Mouse (Mus musculus) hindbrain, embryonic 10.5 days (tissue): ENCODE results near the gene Yju2. TPM values are rescaled to one million over a fixed set of nuclear protein-coding genes. Genes with fewer than 3 reads are reported as not detected.

Source experiments
- DNase-seq: peaks from one replicate; pipeline ENCODE4 v3.0.0-alpha.2; 2017; ENCODE audit warnings: low spot score
- H3K27ac ChIP-seq: fragments of 300-500 bp; sonication (generic); 2 replicates; pipeline ENCODE4 v1.5.1; 2016; ENCODE audit warnings: mild to moderate bottlenecking, moderate library complexity
- H3K27me3 ChIP-seq: fragments of 300-500 bp; sonication (generic); 2 replicates; pipeline ENCODE4 v1.6.1; 2016; ENCODE audit warnings: mild to moderate bottlenecking; ENCODE audit not compliant: poor library complexity, insufficient read depth, severe bottlenecking
- H3K36me3 ChIP-seq: fragments of 300-500 bp; sonication (generic); 2 replicates; pipeline ENCODE4 v1.6.1; 2016; ENCODE audit warnings: mild to moderate bottlenecking, moderate library complexity
- H3K4me1 ChIP-seq: fragments of 300-500 bp; sonication (generic); replicated peaks from 2 replicates; pipeline ENCODE4 v1.6.1; 2016; ENCODE audit warnings: mild to moderate bottlenecking
- H3K4me3 ChIP-seq: fragments of 300-500 bp; sonication (generic); 2 replicates; pipeline ENCODE4 v1.5.1; 2016; ENCODE audit warnings: mild to moderate bottlenecking, moderate library complexity
- H3K9me3 ChIP-seq: fragments of 300-500 bp; sonication (generic); 2 replicates; pipeline ENCODE4 v1.6.1; 2016; ENCODE audit warnings: mild to moderate bottlenecking, moderate library complexity
- WGBS: fragments of 180-500 bp; shearing (Covaris S2); methylation state at CpG from one replicate; pipeline ENCODE4 v1.1.7; 2016; 5-methylcytosine and 5-hydroxymethylcytosine counted together
- polyA plus RNA-seq: library from polyadenylated mRNA; unstranded; fragments of >200 nt; fragmentation: Nextera tagmentation; extraction: Ambion mirVana; gene quantifications from 2 replicates; pipeline ENCODE4 v1.2.1, GENCODE M21; 2016

The Yju2 gene
- polyA plus RNA-seq, 1 experiment from 2014 or later: 31.3 TPM

DNA sequence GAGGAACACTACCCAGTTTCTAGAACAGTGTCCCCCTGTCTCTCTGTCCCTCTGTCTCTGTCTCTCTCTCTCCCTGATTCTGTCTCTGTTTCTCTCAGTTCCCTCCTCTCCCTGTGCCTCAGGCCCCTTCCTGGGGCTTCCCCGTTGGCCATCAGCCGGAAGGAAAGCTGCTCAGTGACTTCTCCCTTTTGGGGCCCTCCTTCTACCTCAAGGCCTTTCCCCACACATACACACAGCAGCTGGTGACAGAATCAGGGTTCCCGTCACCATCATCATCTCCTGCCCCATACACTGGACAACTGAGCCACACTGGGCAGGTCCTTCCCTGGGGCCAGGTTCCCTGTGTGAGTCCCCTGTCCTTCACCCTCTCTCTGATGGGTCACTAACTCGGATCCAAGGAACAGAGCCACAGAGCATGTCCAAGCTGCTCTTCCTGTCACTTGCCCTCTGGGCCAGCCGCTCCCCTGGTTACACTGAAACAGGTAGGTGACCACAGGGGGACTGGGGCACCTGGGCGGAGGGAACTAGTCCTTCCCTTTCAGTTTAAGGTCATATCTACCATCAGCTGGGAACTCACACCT lies 6.4 kb upstream of the Yju2 start, which contains the start of gene Ebi3:
Ebi3 (plus strand) TSS at position 194 of the 581 bp plus-strand sequence.
- WGBS: 73% methylated on average over 6 of the region's 6 CpGs
- Histone ChIP-seq H3K27ac (no peak within 1 kb of the TSS), H3K9me3 (no peaks in the 10 kb centered on the region)

DNA sequence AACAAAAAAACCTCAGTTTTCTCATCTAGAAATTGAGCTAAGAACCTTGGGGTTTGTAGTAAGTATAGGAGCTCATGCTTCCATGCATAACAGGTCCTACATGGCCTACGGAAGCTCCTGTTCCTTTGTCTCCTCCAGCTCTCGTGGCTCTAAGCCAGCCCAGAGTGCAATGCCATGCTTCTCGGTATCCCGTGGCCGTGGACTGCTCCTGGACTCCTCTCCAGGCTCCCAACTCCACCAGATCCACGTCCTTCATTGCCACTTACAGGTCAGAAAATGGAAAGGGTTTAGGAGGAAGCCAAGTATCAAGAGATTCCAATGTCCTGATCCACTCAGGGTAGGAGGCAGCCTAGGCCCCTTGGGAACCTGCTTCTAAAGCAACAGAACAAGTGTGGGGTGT lies 5.1 kb upstream of the Yju2 start:
- H3K4me3 ChIP-seq: no peak overlapping the region
- no peak for DNase-seq

More for the DNA sequence above, 6.4 kb upstream of the Yju2 start, which contains the start of gene Ebi3:
- no peak for DNase-seq
- H3K27me3 ChIP-seq: peaks cover 14% of the 10 kb centered on the region
- H3K36me3 ChIP-seq: no peaks in the 10 kb centered on the region
- H3K4me1 ChIP-seq: peaks cover 19% of the 10 kb centered on the region
- H3K4me3 ChIP-seq: no peak within 1 kb of the TSS

DNA sequence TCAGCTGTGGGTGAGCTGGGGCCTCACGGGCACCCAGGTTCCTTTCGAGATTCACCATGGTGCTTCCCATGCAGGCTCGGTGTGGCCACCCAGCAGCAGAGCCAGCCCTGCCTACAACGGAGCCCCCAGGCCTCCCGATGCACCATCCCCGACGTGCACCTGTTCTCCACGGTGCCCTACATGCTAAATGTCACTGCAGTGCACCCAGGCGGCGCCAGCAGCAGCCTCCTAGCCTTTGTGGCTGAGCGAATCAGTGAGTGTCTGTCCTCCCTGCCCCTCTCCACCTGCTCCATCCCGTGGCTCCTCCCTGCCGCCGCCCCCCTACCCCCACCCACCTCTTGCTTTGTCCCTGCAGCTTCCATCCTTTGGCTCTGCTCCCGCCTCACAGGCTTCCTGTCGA lies 4.7 kb upstream of the Yju2 start:
- Histone ChIP-seq H3K36me3 (no peaks in the 10 kb centered on the region), H3K27ac (no peak overlapping the region; the same call in 1 of the 2 replicates), H3K4me1 (peaks cover 31% of the 10 kb centered on the region), H3K4me3 (no peak overlapping the region), H3K27me3 (peaks cover 14% of the 10 kb centered on the region), H3K9me3 (no peaks in the 10 kb centered on the region)
- WGBS: 41% methylated on average over 16 of the region's 16 CpGs
- no peak for DNase-seq

More for the DNA sequence above, 5.1 kb upstream of the Yju2 start:
- Histone ChIP-seq H3K27ac (no peak overlapping the region), H3K4me1 (peaks cover 31% of the 10 kb centered on the region), H3K9me3 (no peaks in the 10 kb centered on the region), H3K36me3 (no peaks in the 10 kb centered on the region), H3K27me3 (peaks cover 14% of the 10 kb centered on the region)
- 79% methylated on average over 6 of the region's 6 CpGs for WGBS

DNA sequence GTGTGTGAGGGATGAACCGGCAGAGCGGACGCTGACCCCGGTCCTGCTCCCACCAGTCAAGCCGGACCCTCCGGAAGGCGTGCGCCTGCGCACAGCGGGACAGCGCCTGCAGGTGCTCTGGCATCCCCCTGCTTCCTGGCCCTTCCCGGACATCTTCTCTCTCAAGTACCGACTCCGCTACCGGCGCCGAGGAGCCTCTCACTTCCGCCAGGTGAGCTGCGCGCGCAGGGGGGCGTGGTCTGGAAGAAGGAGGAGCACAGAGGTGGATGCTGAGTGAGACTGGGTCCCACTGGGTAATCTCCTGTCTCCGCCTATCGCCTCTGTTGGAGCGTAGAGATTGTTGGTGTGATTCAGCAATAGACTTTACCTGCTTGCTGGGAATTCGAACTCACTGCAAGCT lies 2.8 kb upstream of the Yju2 start:
- Histone ChIP-seq H3K27ac (peak overlapping the region; percentile 74), H3K4me3 (peak overlapping the region; percentile 57)
- WGBS: 1% methylated on average over 26 of the region's 26 CpGs

DNA sequence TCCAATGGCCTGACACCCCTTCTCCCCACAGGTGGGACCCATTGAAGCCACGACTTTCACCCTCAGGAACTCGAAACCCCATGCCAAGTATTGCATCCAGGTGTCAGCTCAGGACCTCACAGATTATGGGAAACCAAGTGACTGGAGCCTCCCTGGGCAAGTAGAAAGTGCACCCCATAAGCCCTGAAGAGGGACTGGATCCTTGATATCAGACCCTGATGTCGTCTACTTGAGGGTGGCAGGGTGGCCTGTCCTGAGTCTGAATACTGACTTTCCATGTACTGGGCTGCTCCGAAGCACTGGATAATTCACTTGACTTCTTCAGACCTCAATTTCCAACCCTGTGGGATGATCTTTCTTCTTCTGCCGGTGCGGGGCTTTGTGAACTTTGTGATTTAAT lies 2.3 kb upstream of the Yju2 start:
- Histone ChIP-seq H3K27me3 (peaks cover 14% of the 10 kb centered on the region), H3K36me3 (peaks cover 12% of the 10 kb centered on the region), H3K4me3 (peak overlapping the region; percentile 57), H3K9me3 (no peaks in the 10 kb centered on the region), H3K4me1 (peaks cover 39% of the 10 kb centered on the region), H3K27ac (no peak overlapping the region)
- DNase-seq: no peak
- whole genome bisulfite sequencing: 30% methylated on average over 6 of the region's 6 CpGs

More for the DNA sequence above, 2.8 kb upstream of the Yju2 start:
- DNase-seq: peak; percentile 72
- Histone ChIP-seq H3K36me3 (peaks cover 7% of the 10 kb centered on the region), H3K4me1 (peaks cover 39% of the 10 kb centered on the region), H3K27me3 (peaks cover 14% of the 10 kb centered on the region), H3K9me3 (no peaks in the 10 kb centered on the region)

DNA sequence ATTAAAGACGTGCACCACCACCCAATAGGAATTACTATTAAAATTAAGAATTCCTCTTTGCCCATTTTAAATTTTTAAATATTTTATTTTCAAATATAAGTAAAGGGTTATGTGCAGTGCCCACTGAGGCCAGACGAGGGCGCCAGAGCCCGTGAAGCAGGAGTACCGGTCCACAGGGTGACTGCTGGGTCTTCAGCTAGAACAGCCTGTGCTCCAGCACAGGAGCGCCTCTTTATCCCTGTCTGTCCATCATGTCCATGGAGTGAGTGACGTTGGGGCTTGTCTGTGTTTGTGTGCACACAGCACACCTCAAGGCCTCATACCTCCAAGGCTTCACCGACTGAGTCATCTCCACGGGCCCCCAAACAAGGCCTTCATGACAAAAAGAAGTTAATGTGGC lies 1.7 kb upstream of the Yju2 start:
- Histone ChIP-seq H3K4me3 (peak overlapping the region; percentile 57; the same call in 1 of the 2 replicates), H3K9me3 (no peaks in the 10 kb centered on the region), H3K27me3 (peaks cover 14% of the 10 kb centered on the region), H3K4me1 (peaks cover 37% of the 10 kb centered on the region), H3K36me3 (peaks cover 18% of the 10 kb centered on the region), H3K27ac (peak overlapping the region; percentile 69)
- WGBS: 15% methylated on average over 9 of the region's 9 CpGs
- peak; percentile 81 for DNase-seq

DNA sequence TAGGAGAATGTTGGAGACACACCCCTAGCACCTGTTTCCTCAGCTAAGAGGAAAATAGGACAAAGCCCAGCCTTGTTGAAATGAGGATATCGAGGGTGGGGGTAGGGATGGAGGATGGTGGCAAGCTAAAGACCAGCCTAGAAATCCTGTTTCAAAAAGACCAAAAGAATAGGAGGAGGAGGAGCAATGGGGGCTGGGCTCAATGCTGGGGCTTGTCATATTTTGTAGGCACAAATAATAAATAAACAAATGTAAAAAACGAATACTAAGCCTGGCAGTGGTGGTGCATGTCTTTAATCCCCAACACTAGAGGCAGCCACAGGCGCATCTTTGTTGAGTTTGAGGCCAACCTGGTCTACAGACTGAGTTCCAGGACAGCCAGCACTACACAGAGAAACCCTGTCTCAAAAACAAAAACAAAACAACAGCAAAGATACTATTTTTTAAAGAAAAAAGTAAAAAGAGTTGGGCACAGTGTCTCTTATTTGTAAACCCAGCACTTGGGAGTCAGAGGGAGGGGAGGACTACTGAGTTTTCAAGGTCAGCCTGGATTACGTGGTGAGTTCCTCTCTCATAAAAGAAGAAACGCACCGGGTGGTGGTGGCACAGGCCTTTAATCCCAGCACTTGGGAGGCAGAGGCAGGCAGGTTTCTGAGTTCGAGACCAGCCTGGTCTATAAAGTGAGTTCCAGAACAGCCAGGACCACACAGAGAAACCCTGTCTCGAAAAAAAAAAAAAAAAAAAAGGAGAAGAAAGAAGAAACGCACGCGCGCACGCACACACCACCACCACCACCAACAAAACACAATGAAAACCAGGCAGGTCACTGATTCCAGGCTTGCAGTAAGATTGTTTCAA lies 944 bp upstream of the Yju2 start:
- H3K27ac ChIP-seq: peak overlapping the region; percentile 90
- no peaks in the 10 kb centered on the region for H3K9me3 ChIP-seq
- peak overlapping the region; percentile 57 for H3K4me3 ChIP-seq
- H3K36me3 ChIP-seq: peaks cover 23% of the 10 kb centered on the region
- 83% methylated on average over 13 of the region's 13 CpGs for WGBS
- DNase-seq: no peak
- peaks cover 14% of the 10 kb centered on the region for H3K27me3 ChIP-seq
- peaks cover 37% of the 10 kb centered on the region for H3K4me1 ChIP-seq

DNA sequence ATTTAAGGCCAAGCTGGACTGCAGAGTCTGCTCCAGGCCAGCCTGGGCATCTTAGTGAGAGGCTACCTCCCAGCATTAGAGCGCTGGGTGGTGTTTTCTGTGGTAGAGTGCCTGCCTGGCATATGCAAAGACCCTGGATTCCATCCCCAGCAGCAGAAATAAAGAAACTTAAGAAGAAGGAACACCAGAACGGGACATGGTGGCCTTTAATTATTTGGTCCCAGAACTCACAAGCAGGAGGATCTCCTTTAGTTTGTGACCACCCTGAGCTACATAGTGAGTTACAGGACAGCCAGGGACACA lies 364 bp upstream of the Yju2 start:
- H3K4me3 ChIP-seq: peak overlapping the region; percentile 53
- peak overlapping the region; percentile 90 for H3K27ac ChIP-seq
- 30% methylated on average over 2 of the region's 2 CpGs for WGBS
- DNase-seq: no peak
- peaks cover 37% of the 10 kb centered on the region for H3K4me1 ChIP-seq
- H3K9me3 ChIP-seq: no peaks in the 10 kb centered on the region
- H3K36me3 ChIP-seq: peaks cover 29% of the 10 kb centered on the region
- peaks cover 14% of the 10 kb centered on the region for H3K27me3 ChIP-seq

DNA sequence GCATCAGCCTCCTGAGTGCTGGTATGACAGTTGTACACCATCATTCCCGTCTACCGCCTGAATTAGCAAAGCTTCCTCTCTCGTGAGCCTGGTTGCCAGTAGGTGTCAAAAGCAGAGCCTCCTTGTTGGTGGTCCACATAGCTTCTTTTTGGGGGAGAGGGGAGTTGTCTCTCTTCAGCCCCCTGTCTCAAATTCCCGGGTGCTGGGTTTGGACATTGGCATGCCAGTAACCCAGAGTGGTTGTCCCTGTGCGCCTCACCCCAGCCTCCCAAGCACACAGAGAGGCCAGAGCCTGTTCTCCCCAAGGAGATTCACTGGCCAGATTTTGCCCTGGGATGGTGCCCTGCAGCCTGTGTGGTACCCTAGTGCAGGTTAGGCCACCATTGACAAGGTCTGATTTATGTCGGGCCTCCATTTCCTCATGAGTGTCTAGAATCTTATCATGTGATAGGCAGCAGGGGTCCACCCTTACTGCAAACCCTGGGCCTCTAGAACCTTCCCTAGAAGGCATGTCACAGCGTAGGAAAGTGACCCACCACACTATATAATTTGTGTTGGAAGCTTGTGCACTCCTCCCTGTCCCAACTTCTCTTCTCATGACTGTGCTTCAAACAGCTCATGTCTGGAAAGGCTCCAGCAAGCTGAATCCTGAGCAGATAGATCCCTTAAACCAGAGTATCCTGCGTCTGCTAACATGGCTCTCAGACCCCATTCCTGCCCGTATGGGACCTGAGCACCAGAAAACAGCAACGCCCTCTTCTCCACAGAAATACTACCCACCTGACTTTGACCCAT lies 1.2 kb downstream of the Yju2 start:
- Histone ChIP-seq H3K27me3 (peaks cover 4% of the 10 kb centered on the region), H3K36me3 (peaks cover 45% of the 10 kb centered on the region), H3K27ac (peak overlapping the region; percentile 90), H3K9me3 (no peaks in the 10 kb centered on the region), H3K4me1 (peaks cover 37% of the 10 kb centered on the region), H3K4me3 (peak overlapping the region; percentile 53)
- WGBS: 81% methylated on average over 10 of the region's 10 CpGs
- no peak for DNase-seq

DNA sequence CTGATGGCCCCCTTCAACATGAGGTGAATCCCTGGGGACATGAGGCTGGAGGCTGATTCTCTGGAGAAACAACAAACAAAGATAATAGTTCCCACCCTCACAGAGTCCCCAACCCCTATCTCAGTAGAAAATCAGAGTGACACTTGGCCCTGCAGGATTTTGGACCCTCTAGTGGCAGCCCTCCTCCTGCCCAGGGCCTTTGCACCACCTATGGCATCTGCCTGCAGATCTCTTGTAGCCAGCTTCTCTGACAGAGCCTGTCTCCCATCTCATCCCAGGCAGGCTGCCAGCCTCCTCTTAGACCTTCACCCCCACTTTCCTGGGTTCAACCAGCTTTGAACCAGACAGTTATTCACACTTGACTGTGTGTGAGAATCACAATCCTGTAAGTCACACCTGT lies 1.9 kb downstream of the Yju2 start:
- Histone ChIP-seq H3K27me3 (no peaks in the 10 kb centered on the region), H3K27ac (no peak overlapping the region), H3K36me3 (peaks cover 52% of the 10 kb centered on the region), H3K4me3 (no peak overlapping the region), H3K4me1 (peaks cover 37% of the 10 kb centered on the region), H3K9me3 (no peaks in the 10 kb centered on the region)
- DNase-seq: peak; percentile 0

DNA sequence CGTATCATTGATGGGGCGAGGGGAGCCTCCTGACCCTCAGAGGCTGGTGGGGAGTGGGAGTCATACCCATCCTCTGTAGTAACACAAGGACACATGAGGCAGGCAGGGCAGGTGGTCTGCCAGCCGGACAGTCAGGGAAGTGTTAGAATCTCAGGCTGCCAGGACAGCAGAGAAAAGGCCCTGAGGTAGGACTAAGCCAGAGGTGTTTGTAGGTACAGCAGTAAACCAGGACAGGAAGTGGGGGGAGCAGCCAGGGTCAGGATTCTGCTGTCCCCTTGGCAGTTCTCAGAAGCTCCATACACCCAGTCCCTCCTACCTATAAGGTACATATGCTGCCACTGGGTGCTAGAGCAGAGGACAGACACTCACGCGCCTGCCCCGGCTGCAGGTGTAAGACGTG lies 2.7 kb downstream of the Yju2 start:
- H3K27me3 ChIP-seq: no peaks in the 10 kb centered on the region
- peaks cover 28% of the 10 kb centered on the region for H3K4me1 ChIP-seq
- 91% methylated on average over 7 of the region's 7 CpGs for WGBS
- no peaks in the 10 kb centered on the region for H3K9me3 ChIP-seq
- no peak overlapping the region for H3K4me3 ChIP-seq
- H3K36me3 ChIP-seq: peaks cover 60% of the 10 kb centered on the region
- DNase-seq: peak; percentile 2
- no peak overlapping the region for H3K27ac ChIP-seq

DNA sequence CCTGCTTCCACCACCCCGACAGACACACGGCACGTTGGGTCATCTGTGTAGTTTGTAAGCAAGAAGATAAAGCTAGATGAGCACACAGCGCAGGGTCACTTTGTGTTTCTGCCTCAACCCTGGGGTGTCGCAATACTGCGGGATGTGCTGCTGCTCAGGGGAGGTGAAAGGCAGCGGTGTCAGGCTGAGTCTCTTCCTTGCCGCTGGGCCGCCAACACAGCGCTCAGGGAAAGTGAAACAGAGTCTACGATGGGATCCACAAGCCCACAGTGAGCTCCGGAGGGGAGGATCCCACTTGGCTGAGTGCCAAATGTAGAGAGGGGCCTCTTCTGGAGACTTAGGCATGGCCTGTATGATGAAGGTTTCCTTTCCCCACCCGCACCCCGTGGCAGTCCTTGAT lies 4.3 kb downstream of the Yju2 start:
- no peak for DNase-seq
- 89% methylated on average over 14 of the region's 14 CpGs for WGBS

DNA sequence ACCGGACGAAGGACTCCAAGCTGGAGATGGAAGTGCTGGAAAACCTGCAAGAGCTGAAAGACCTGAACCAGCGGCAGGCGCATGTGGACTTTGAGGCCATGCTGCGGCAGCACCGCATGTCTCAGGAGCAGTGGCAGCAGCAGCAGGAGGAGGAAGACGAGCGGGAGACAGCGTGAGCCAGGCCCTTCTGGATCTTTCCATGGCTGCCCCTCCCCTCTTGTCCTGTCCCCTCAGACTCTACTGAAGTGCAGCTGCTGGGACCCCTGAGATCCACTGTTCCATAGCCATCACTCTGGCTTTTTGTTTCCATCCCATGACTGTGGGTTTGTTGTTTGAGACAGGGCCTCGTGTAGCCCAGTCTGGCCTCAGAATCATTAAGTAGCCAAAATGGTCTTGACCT lies 5.6 kb downstream of the Yju2 start:
- H3K36me3 ChIP-seq: peaks cover 79% of the 10 kb centered on the region
- WGBS: 94% methylated on average over 10 of the region's 10 CpGs
- no peak overlapping the region for H3K27ac ChIP-seq

More for the DNA sequence above, 4.3 kb downstream of the Yju2 start:
- H3K4me3 ChIP-seq: no peak overlapping the region
- H3K9me3 ChIP-seq: no peaks in the 10 kb centered on the region
- H3K27me3 ChIP-seq: no peaks in the 10 kb centered on the region
- H3K4me1 ChIP-seq: peaks cover 24% of the 10 kb centered on the region
- no peak overlapping the region for H3K27ac ChIP-seq
- H3K36me3 ChIP-seq: peaks cover 76% of the 10 kb centered on the region

More for the DNA sequence above, 5.6 kb downstream of the Yju2 start:
- Histone ChIP-seq H3K4me1 (peaks cover 32% of the 10 kb centered on the region), H3K27me3 (no peaks in the 10 kb centered on the region; the same call in 1 of the 2 replicates), H3K4me3 (no peak overlapping the region), H3K9me3 (no peaks in the 10 kb centered on the region)
- no peak for DNase-seq
